Mouse (Mus musculus) thymus, postnatal 36 days (tissue): ENCODE data around the gene Nemp2.
"Not testable (repeated sequence)": the region's sequence is repeated elsewhere in the genome, so short reads cannot be mapped to it uniquely, and the experiment has no call there.

Source experiments
- DNase-seq, 2 experiments: peaks; one replicate each; pipeline ENCODE4 v3.0.0; 2022; ENCODE audit warnings: mixed read lengths in 2 of 2

The Nemp2 gene

GRCm38 (mm10) chr1:52655153-52655552, 24.6 kb downstream of the Nemp2 start:
- peak; percentile 39 to 67 for DNase-seq

- no peak for DNase-seq
Measured at GRCm38 (mm10) chr1:52658160-52658559, 27.7 kb downstream of the Nemp2 start.

- DNase-seq: no peak
Measured at GRCm38 (mm10) chr1:52660278-52660677, 29.8 kb downstream of the Nemp2 start.

GRCm38 (mm10) chr1:52660765-52661164, 30.3 kb downstream of the Nemp2 start:
- no peak for DNase-seq

- no peak for DNase-seq
Measured at GRCm38 (mm10) chr1:52663228-52663627, 32.7 kb downstream of the Nemp2 start.

GRCm38 (mm10) chr1:52668743-52669323, 38.3 kb downstream of the Nemp2 start:
- DNase-seq: no peak

GRCm38 (mm10) chr1:52669931-52670330, 39.4 kb downstream of the Nemp2 start:
- no peak for DNase-seq

GRCm38 (mm10) chr1:52675561-52676551, 45.4 kb downstream of the Nemp2 start:
- no peak for DNase-seq

- DNase-seq: no peak
Measured at GRCm38 (mm10) chr1:52676621-52677020, 46.1 kb downstream of the Nemp2 start.

GRCm38 (mm10) chr1:52683550-52683949, 53.0 kb downstream of the Nemp2 start:
- no peak for DNase-seq

- no peak for DNase-seq
Measured at GRCm38 (mm10) chr1:52687636-52688035, 57.1 kb downstream of the Nemp2 start.

GRCm38 (mm10) chr1:52694456-52694855, 64.0 kb downstream of the Nemp2 start:
- not testable (repeated sequence) for DNase-seq
